Mouse (Mus musculus) gastrocnemius, adult 8-10 months (tissue): ENCODE measurements around the gene Aig1. TPM values are rescaled to one million over a fixed set of nuclear protein-coding genes. Genes with fewer than 3 reads are reported as not detected.
"Not testable (repeated sequence)": the region's sequence is repeated elsewhere in the genome, so short reads cannot be mapped to it uniquely, and the experiment has no call there.

Source experiments
- DNase-seq, 2 experiments: peaks; one replicate each; pipeline ENCODE4 v3.0.0; 2022; ENCODE audit warnings: low spot score in 2 of 2
- total RNA-seq, 4 experiments: library from RNA; stranded (reverse); gene quantifications; 2 replicates each; pipeline ENCODE4 v1.2.4; 2022

Gene Aig1
- total RNA-seq, result 10 to 100 TPM; 12.8 to 13.9 (median 13.3) TPM

DNA sequence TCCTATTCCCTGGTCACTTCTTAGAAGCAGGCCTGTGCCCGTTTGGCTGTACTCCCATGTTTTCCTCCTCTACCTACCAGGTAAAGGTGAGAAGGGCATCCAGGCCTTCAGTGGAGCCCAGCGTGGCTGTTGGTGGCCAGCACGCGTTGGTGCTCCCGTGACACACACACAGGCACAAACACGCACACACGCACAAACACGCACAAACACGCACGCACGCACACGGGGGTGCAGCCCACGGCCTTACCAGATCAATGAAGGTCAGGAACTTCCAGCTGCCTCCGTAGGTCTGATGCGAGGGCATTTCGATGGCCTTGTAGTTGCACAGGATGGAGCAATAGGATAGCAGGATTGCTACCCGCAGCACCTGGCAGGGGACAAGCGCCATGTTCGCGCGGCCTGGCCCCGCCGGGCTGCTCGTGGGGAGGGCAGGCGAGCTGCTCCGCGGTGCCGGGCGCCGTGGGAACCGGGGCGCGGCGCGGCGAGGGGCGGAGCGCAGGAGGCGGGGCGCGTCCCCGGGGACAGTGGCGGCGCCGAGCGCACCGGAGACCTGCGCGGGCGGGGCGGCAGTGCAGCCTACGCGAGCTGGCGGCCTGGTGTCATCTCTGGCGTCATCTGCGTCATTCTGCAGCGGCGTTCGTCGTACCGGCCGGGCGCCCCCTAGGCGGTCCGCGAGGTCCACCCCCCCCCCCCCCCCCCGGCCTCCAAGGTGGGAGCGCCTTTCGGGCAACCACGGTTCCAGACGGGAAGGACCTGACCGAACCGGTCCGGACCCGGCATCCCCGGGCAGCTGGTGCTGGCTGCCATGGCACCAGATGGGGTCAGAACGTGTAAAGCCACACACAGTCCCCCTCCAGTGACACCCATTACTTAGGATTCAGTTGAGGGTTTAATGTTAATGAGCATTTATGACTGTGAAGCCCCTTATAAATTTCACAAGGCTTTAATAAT lies at the start of gene Aig1:
Gene Aig1 (minus strand): TSS at position 610 of the 951 bp plus-strand sequence.
- DNase-seq, result peak; percentile 46 to 65

GRCm38 (mm10) chr10:13916645-13917342 lies 48.0 kb upstream of the Aig1 start:
- peak; percentile 14 to 25 for DNase-seq

DNA sequence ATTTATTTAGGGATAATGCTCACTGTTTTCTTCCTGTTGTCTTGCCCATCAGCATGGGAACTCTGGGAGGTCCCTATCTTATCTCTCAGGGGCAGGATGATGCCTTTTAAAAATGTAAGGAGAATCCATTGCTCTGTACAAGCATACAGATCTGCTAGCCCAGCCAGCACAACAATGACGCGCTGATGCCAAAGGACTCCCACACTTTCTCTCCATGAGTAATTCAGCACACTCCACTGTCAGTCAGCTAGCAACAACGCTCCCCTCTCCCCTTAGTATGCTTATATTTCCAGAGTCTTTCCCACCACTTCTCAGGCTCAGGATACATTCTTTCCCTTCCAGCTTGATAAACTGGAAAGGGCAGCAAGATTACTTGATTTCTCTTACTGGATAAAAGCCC lies 46.4 kb upstream of the Aig1 start:
- DNase-seq, result no peak

DNA sequence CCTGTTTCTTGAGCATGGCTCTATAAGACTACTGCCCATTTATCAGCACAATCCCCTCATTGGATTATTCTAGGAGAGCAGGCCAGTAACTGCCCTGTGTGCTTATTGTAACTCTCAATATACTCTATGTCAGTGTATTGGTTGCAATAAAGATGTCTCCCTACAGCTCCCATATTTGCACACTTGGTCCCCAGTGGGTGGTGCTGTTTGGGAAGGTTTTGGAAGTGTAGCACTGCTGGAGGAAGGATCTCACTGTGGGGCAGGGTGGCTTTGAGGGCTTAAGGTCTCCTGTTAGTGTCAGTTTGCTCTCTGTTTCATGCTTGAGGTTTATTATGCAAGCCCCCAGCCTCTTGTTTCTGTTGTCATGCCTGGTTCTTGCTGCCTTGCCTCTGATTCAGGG lies 44.9 kb upstream of the Aig1 start:
- peak in 1 of 2 experiments; percentile 7 for DNase-seq

- no peak for DNase-seq
Measured at GRCm38 (mm10) chr10:13906261-13906741, 37.5 kb upstream of the Aig1 start.

DNA sequence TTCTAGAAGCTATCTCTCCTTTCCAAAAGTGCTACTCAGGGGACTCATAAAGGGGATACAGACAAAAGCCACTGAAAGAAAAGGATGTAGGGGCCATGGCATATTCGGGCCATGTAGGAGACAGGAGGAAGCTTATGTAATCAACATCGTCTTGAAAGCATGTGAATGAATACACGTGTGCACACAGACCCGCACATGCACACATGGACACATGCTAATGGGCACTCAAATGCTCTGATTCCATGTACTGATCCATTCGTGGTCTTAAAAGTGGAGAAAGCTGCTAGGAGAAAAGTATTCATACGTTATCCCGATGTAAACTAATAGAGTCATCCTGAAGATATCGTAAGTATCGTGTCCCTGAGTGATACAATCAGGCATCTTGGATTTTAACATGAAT lies 36.8 kb upstream of the Aig1 start:
- no peak for DNase-seq

DNA sequence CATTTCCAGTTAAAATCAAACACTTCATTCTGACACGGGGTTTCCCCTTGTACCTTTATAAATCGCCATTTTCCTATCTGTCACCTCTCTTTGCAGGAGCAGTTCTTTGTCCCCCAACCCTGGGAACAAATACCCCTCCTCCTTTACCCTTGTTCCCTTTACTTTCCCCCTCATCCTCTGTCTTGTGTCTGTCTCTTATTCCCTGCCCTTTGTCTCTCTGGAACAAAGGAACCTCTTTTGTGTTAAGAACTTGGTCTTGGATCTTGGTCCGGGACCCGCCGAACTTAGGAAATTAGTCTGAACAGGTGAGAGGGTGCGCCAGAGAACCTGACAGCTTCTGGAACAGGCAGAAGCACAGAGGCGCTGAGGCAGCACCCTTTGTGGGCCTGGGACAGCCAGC lies 24.0 kb upstream of the Aig1 start:
- DNase-seq, result not testable (repeated sequence)

DNA sequence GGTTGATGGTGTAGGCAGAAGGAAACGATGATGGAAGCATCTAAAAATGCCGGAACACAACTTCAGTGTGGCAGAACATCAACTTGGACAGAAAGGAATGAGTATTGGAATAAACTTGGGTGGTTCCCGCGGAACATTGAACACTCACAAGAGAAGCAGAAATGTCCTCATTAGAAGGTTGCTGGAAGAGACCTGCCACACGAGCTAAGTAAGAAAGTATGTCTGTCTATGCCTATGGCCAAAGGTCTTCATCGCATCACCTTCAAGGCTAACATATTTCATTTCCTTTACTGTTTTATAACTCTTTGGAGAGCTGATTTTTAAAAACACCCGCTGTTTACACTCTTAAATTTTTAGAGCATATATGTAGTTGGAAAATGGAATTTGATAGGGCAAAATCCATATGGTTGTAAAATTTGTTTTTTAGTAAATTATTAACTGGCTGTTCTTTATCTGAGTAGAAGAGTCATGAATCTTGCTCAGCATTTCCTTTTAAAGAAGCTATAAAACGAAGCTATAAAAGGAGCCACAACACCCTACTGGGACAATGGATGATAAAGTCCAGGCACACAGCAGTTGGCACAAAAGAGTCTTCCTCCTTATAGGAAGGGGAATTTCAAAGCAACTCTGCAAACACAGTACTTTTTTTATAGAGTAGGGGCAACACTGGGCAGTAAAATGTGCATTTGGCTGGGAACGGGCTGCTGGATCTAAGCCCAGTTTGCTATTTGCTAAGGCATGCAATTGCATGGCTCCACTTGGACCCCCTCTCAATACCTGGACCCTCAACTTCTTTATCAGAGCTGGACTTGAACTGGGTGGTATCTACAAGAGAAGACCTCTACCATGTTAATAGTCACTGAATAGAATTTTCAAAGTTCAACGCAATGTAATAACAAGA lies 14.4 kb upstream of the Aig1 start:
- DNase-seq, result no peak

DNA sequence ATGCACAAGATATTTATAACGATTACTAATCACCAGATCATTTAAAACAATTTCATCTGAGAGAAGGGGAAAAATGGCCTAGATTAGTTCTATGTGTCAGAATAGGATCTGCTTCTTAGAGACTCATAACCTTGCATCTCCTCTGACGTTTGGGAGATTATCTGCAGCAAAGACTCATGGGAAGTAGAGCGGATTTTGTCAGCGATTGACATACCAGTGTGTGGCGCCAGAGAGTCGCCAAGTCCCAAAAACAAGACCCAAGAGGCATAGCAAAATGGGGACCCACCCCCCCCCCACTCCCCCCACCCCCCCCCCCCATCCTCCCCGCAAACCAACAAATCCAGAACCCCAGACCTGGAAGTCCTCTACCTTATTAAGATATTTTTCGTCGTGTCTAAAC lies 13.7 kb upstream of the Aig1 start:
- DNase-seq, result no peak

DNA sequence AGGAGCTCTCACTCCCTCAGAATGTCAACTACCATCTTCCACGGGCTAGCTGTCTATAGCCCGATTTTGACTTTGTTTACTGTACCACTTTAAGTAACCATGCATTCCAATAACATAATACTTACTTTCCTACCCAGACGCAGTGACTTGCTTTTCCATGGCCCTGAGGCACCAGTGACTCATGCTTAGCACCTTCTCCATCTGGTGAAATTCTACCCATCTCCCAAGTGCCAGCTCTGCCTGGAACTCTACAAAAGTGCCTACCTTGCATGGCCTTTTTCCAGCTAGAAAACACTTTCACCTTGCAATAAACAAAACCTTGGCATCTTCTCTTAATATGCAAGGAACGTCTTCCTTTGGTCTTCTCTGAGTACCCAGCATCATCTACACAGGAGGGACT lies 9.9 kb upstream of the Aig1 start:
- no peak for DNase-seq

GRCm38 (mm10) chr10:13875038-13875420 lies 6.2 kb upstream of the Aig1 start:
- no peak for DNase-seq

DNA sequence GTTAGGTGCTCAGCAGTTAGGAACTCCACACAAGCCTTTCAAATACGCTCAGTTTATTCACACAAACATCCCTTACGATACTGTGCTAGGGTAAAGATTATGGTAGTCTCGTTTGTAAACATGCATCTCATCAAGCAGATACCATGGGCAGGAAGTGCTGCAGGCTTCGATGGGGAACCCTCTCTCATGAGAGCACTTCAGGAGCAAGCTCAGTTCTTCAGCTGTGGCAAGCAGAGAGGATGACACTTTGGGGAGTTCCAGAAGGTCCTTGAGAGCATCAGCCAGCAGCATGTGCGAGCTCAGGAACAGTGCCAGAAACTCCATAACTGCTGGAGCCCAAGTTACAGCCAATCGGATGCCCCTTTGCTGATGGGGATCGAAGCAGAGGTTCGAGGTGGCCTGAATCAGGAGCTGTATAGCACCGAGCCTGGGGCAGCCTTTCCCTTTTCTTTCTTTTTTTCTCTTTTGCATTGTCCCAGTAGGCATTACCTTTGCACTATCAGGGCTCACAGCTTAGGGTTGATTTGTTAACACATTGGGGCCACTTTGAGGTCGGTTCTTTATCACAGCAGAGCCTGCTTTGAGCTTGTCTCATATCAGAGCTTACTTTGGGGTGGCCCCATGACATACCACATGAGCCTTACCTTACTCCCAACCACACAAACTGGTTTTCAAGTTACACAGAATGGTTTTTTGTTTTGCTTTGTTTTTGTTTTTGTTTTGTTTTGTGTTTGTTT lies 5.7 kb upstream of the Aig1 start:
- no peak for DNase-seq

DNA sequence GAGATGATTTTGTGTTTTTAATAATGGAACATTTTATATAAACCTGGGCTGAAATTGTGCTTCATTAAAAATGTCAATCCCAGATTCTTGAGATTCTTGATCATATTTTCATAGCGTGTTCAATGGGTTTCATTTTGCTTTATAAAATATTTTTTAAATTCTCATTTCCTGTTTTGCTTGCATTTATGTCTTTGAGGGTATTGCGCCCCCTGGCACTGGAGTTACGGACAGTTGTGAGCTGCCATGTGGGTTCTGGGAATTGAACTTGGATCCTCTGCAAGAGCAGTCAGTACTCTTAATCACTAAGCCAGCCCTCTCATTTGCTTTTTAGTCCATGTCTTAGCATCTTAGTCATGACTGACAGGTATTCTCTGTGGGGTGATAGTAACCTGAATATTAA lies 1.8 kb upstream of the Aig1 start:
- no peak for DNase-seq

- no peak for DNase-seq
Measured at GRCm38 (mm10) chr10:13869322-13870035, 699 bp upstream of the Aig1 start.

- no peak for DNase-seq
Measured at GRCm38 (mm10) chr10:13866391-13866790, 2.4 kb downstream of the Aig1 start.

DNA sequence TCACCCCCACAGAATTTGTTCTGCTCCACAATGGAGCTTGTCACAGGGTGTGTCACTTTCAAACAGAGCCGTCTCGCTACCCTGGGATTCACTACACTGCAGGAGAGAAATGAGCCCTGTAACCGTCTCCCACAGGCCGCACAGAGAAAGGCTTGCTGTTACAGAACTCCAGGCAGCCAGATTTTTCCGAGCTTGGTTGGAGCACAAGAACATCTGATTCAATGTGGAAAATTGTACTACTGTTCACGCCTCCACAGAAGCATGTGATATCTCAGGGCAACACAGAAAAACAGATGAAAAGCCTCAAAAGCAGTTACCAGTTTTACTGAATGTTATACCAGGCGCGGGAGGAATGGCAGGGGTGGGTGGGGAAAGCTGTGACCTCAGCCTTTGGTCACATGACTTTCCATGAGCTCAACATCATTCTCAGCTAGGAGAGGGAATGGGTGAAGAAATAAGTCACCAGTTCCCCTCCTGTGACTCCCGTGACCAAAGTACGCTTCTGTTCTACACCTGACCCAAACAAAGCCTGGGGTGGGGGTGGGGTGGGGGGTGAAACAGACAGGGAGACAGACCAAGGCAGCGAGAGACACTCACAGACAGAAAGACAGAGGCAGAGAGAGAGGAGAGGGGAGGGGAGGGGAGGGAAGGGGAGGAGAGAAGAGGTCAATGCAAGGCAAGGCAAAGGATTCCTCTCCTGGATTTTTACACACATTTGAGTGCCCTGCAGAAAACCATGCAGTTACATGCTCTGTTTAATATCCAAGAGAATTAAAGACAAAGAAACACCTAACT lies 7.5 kb downstream of the Aig1 start:
- no peak for DNase-seq

GRCm38 (mm10) chr10:13856438-13856837 lies 12.3 kb downstream of the Aig1 start:
- no peak for DNase-seq

- no peak for DNase-seq
Measured at GRCm38 (mm10) chr10:13855969-13856368, 12.8 kb downstream of the Aig1 start.

DNA sequence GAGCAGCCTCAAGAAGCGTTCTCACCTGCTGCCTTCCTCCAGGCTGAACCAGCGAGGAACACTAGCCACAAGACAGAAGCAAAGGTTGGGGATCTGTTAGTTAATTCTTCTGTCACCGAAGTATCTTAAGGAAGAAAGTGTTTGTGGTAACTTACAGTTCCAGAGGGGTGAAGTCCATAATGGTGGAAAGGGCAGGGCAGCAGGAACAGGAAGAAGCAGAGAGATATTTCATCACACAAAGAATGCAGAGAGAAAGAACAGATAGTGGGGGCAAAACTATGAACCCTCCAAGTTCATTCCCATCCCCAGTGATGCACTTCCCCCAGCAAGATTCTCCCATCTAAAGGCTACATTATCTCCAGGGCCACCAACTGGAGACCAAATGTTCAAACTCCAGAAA lies 13.7 kb downstream of the Aig1 start:
- DNase-seq, result no peak
